In the genomic region with DNA sequence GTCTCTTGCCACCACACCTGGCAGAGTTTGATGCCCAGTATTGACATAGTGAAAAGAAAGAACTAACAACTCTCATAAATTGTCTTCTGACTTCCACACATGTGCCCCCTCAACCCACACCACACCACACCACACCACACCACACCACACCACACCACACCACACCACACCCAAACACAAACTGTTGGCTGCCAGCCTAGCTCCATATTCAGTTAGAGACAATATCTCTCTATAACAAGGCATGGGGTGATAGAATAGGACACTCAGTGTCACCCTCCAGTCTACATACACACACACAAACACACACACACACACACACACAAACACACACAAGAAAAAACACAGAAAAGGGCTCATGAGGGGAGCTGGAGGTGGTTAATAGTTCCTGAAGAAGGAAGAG, we compare ENCODE assay signal across 20 mouse cellular contexts. TPM values are rescaled to one million over a fixed set of nuclear protein-coding genes. Genes with fewer than 3 reads are reported as not detected.
DNase-seq lines count a peak whose midpoint lies in the region; ATAC-seq and TF ChIP-seq lines count a peak whose summit lies in the region.
"Had no signal": no experiment of that assay in that cellular context is flagged by ENCODE, and none has a peak within 500 bp of the region (broad histone marks: within the 10 kb centered on the region; RNA-seq: fewer than 3 reads in every experiment).

No protein-coding gene starts in this region.

- no peak for TF ChIP-seq RAD21 in MEL (IDR thresholded peaks at IDR 0.05; ENCODE audit: low read depth, low read length)

- H3K36me3 ChIP-seq in midbrain, embryonic 16.5 days (ENCODE audit: control insufficient read depth, insufficient read depth, low read length): no peaks in the 10 kb centered on the region
- no peaks in the 10 kb centered on the region for H3K36me3 ChIP-seq in midbrain, embryonic 13.5 days
- H3K36me3 ChIP-seq in MEL (ENCODE audit: control insufficient read depth in 1 of 2, insufficient read depth in 2 of 2, low read length in 2 of 2): peaks cover 0 to 17% of the 10 kb centered on the region in 2 experiments; a peak in 2 of 4 replicates
- H3K36me3 ChIP-seq in kidney, embryonic 16.5 days (ENCODE audit: insufficient read depth, low read length): no peaks in the 10 kb centered on the region
- H3K36me3 ChIP-seq: embryonic facial prominence, embryonic 10.5 days; embryonic facial prominence, embryonic 12.5 days; forebrain, embryonic 15.5 days had no signal

- H3K27me3 ChIP-seq in midbrain, embryonic 16.5 days (ENCODE audit: control insufficient read depth, insufficient read depth, low read depth, low read length): no peaks in the 10 kb centered on the region
- H3K27me3 ChIP-seq in midbrain, embryonic 13.5 days: no peaks in the 10 kb centered on the region
- no peaks in the 10 kb centered on the region for H3K27me3 ChIP-seq in MEL (ENCODE audit: control insufficient read depth in 1 of 2, insufficient read depth in 2 of 2, low read length in 2 of 2)
- no peaks in the 10 kb centered on the region for H3K27me3 ChIP-seq in kidney, embryonic 16.5 days (ENCODE audit: insufficient read depth, low read length)
- H3K27me3 ChIP-seq: embryonic facial prominence, embryonic 12.5 days; forebrain, embryonic 13.5 days; forebrain, embryonic 15.5 days; Patski had no signal

- peak in 1 of 2 experiments; percentile 70; a peak in 3 of 4 replicates for TF ChIP-seq EP300 in MEL (IDR thresholded peaks at IDR 0.05; ENCODE audit: low read depth in 1 of 2, low read length in 2 of 2)

- no peaks in the 10 kb centered on the region for H3K79me2 ChIP-seq in MEL (ENCODE audit: control insufficient read depth, insufficient read depth, low read length, poor library complexity)

- no peak for ATAC-seq in midbrain, embryonic 16.5 days
- ATAC-seq in midbrain, embryonic 13.5 days: no peak
- no peak for ATAC-seq in kidney, embryonic 16.5 days (ENCODE audit: low FRiP score, low TSS enrichment)
- ATAC-seq: activated CD4-positive, CD25-positive, alpha-beta regulatory T cell, adult 4 months; forebrain, embryonic 13.5 days; forebrain, embryonic 15.5 days; Patski had no signal

- TF ChIP-seq POLR2A in MEL (IDR thresholded peaks at IDR 0.05; ENCODE audit: control insufficient read depth in 1 of 2, insufficient read depth in 1 of 2, low read depth in 1 of 2, low read length in 2 of 2, poor library complexity in 1 of 2): no peak

- TF ChIP-seq CTCF in MEL (IDR thresholded peaks at IDR 0.05 in 2 of 3, conservative IDR thresholded peaks at IDR 0.05 in 1 of 3; ENCODE audit: control insufficient read depth in 1 of 3, insufficient read depth in 1 of 3, low read depth in 2 of 3, low read length in 3 of 3, poor library complexity in 1 of 3, severe bottlenecking in 1 of 3): no peak

- H3K4me2 ChIP-seq in midbrain, embryonic 16.5 days (ENCODE audit: low read length): no peak overlapping the region
- no peak overlapping the region for H3K4me2 ChIP-seq in midbrain, embryonic 13.5 days (replicated peaks)
- H3K4me2 ChIP-seq in kidney, embryonic 16.5 days (replicated peaks; ENCODE audit: low read depth, low read length): no peak overlapping the region
- H3K4me2 ChIP-seq: embryonic facial prominence, embryonic 12.5 days; forebrain, embryonic 13.5 days; forebrain, embryonic 15.5 days had no signal

- no peak overlapping the region for H3K9ac ChIP-seq in midbrain, embryonic 16.5 days (ENCODE audit: low read depth, low read length)
- no peak overlapping the region for H3K9ac ChIP-seq in midbrain, embryonic 13.5 days (replicated peaks)
- no peak overlapping the region for H3K9ac ChIP-seq in MEL (ENCODE audit: control insufficient read depth, low read depth, low read length, poor library complexity, severe bottlenecking)
- no peak overlapping the region for H3K9ac ChIP-seq in kidney, embryonic 16.5 days (replicated peaks; ENCODE audit: low read length)
- H3K9ac ChIP-seq: embryonic facial prominence, embryonic 12.5 days; forebrain, embryonic 13.5 days; forebrain, embryonic 15.5 days had no signal

- H3K27ac ChIP-seq in midbrain, embryonic 16.5 days (ENCODE audit: low read length): peak overlapping the region; percentile 66
- no peak overlapping the region for H3K27ac ChIP-seq in midbrain, embryonic 13.5 days
- no peak overlapping the region for H3K27ac ChIP-seq in MEL (ENCODE audit: control insufficient read depth, low read depth, low read length)
- no peak overlapping the region for H3K27ac ChIP-seq in kidney, embryonic 16.5 days (ENCODE audit: low read length)
- H3K27ac ChIP-seq: embryonic facial prominence, embryonic 10.5 days; embryonic facial prominence, embryonic 12.5 days; forebrain, embryonic 13.5 days; forebrain, embryonic 15.5 days had no signal

- H3K4me3 ChIP-seq in midbrain, embryonic 16.5 days (ENCODE audit: low read depth, low read length): no peak overlapping the region
- no peak overlapping the region for H3K4me3 ChIP-seq in midbrain, embryonic 13.5 days (replicated peaks)
- no peak overlapping the region for H3K4me3 ChIP-seq in MEL (ENCODE audit: control insufficient read depth in 1 of 2, insufficient read depth in 1 of 2, low read depth in 2 of 2, low read length in 2 of 2)
- no peak overlapping the region for H3K4me3 ChIP-seq in kidney, embryonic 16.5 days (ENCODE audit: low read length)
- H3K4me3 ChIP-seq: embryonic facial prominence, embryonic 10.5 days; embryonic facial prominence, embryonic 12.5 days; forebrain, embryonic 13.5 days; forebrain, embryonic 15.5 days had no signal

- H3K4me1 ChIP-seq in midbrain, embryonic 16.5 days (ENCODE audit: control insufficient read depth, insufficient read depth, low read length): peaks cover 6% of the 10 kb centered on the region; the same call in 1 of the 2 replicates
- no peaks in the 10 kb centered on the region for H3K4me1 ChIP-seq in midbrain, embryonic 13.5 days (replicated peaks)
- H3K4me1 ChIP-seq in MEL (ENCODE audit: control insufficient read depth in 1 of 2, insufficient read depth in 2 of 2, low read length in 2 of 2): peaks cover 8 to 26% of the 10 kb centered on the region in 2 experiments
- H3K4me1 ChIP-seq in kidney, embryonic 16.5 days (ENCODE audit: insufficient read depth, low read length): no peaks in the 10 kb centered on the region
- H3K4me1 ChIP-seq: embryonic facial prominence, embryonic 10.5 days; embryonic facial prominence, embryonic 12.5 days; forebrain, embryonic 13.5 days; forebrain, embryonic 15.5 days had no signal

- peak; percentile 49 for DNase-seq in heart, adult 11 months
- DNase-seq in heart, postnatal 4 days: no peak
- peak; percentile 60 for DNase-seq in MEL (ENCODE audit: low read depth, low spot score)
- DNase-seq: adrenal gland, adult 8-10 months; adrenal gland, postnatal 14 days; adrenal gland, postnatal 36 days; cerebellum, adult 11-12 months; cerebellum, adult 2 months; cerebellum, adult 9-10 months; cerebellum, postnatal 10 days; cerebellum, postnatal 25 days had no signal

- H3K9me3 ChIP-seq in midbrain, embryonic 16.5 days (replicated peaks; ENCODE audit: control insufficient read depth, low read length, poor library complexity, severe bottlenecking): no peaks in the 10 kb centered on the region
- H3K9me3 ChIP-seq in midbrain, embryonic 13.5 days: no peaks in the 10 kb centered on the region; the same call in 1 of the 2 replicates
- no peaks in the 10 kb centered on the region for H3K9me3 ChIP-seq in MEL (replicated peaks; ENCODE audit: insufficient read depth, low read length)
- no peaks in the 10 kb centered on the region for H3K9me3 ChIP-seq in kidney, embryonic 16.5 days (ENCODE audit: low read length)
- H3K9me3 ChIP-seq: embryonic facial prominence, embryonic 10.5 days; embryonic facial prominence, embryonic 12.5 days; forebrain, embryonic 13.5 days; forebrain, embryonic 15.5 days had no signal

TF ChIP-seq in MEL, 35 proteins besides CTCF, POLR2A, EP300 and RAD21 (continues in another document):
- TF ChIP-seq ELF1 (IDR thresholded peaks at IDR 0.05; ENCODE audit: low read depth, low read length) (no peak), GABPA (IDR thresholded peaks at IDR 0.05; ENCODE audit: low read depth, low read length) (no peak)

RNA-seq across cellular contexts. Expression of gene Rem2, which starts 12.4 kb away (rescaled TPM):
- total RNA-seq in heart, postnatal 4 days (2021): under 1 TPM; 0.14 to 0.23 TPM
- polyA plus RNA-seq in midbrain, embryonic 16.5 days (2015; fragmentation: Nextera tagmentation; extraction: Ambion mirVana): 46.0 and 48.9 TPM in 2 replicates
- polyA plus RNA-seq in midbrain, embryonic 13.5 days (2015; fragmentation: Nextera tagmentation; extraction: Ambion mirVana): 44.3 and 52.3 TPM in 2 replicates
- 28.6 and 38.8 TPM in 2 replicates for total RNA-seq in MEL (2012; rRNA removed)
- 1 to 10 TPM in 1 of 2 experiments, not detected in 1; 4.8 TPM for polyA plus RNA-seq in MEL (2012; ENCODE audit: insufficient read depth in 1 of 2, insufficient read length in 2 of 2, low read depth in 1 of 2, low replicate concordance in 2 of 2, missing spikeins in 1 of 2)
- 6.7 and 7.4 TPM in 2 replicates for polyA plus RNA-seq in kidney, embryonic 16.5 days (2015; fragmentation: Nextera tagmentation; extraction: Ambion mirVana)

RNA-seq across cellular contexts. Expression of gene Lrp10, which starts 24.4 kb away (rescaled TPM):
- total RNA-seq in heart, postnatal 4 days (2021): 10 to 100 TPM; 81.3 to 81.5 TPM
- polyA plus RNA-seq in midbrain, embryonic 16.5 days (2015; fragmentation: Nextera tagmentation; extraction: Ambion mirVana): 26.9 and 28.2 TPM in 2 replicates
- polyA plus RNA-seq in midbrain, embryonic 13.5 days (2015; fragmentation: Nextera tagmentation; extraction: Ambion mirVana): 22.3 and 27.5 TPM in 2 replicates
- total RNA-seq in MEL (2012; rRNA removed): 53.6 and 55.4 TPM in 2 replicates
- 100 to 1,000 TPM in 1 of 2 experiments, not detected in 1; 110 TPM for polyA plus RNA-seq in MEL (2012; ENCODE audit: insufficient read depth in 1 of 2, insufficient read length in 2 of 2, low read depth in 1 of 2, low replicate concordance in 2 of 2, missing spikeins in 1 of 2)
- 58.8 and 65.1 TPM in 2 replicates for polyA plus RNA-seq in kidney, embryonic 16.5 days (2015; fragmentation: Nextera tagmentation; extraction: Ambion mirVana)

RNA-seq across cellular contexts. Expression of gene Prmt5, which starts 29.0 kb away (rescaled TPM):
- 10 to 100 TPM; 36.2 to 36.5 TPM for total RNA-seq in heart, postnatal 4 days (2021)
- 105 and 106 TPM in 2 replicates for polyA plus RNA-seq in midbrain, embryonic 16.5 days (2015; fragmentation: Nextera tagmentation; extraction: Ambion mirVana)
- polyA plus RNA-seq in midbrain, embryonic 13.5 days (2015; fragmentation: Nextera tagmentation; extraction: Ambion mirVana): 101 and 107 TPM in 2 replicates
- total RNA-seq in MEL (2012; rRNA removed): 170 and 192 TPM in 2 replicates
- 100 to 1,000 TPM in 1 of 2 experiments, not detected in 1; 167 TPM for polyA plus RNA-seq in MEL (2012; ENCODE audit: insufficient read depth in 1 of 2, insufficient read length in 2 of 2, low read depth in 1 of 2, low replicate concordance in 2 of 2, missing spikeins in 1 of 2)
- polyA plus RNA-seq in kidney, embryonic 16.5 days (2015; fragmentation: Nextera tagmentation; extraction: Ambion mirVana): 102 and 108 TPM in 2 replicates

RNA-seq across cellular contexts. Expression of gene Mmp14, which starts 56.9 kb away (rescaled TPM):
- 100 to 1,000 TPM; 129 to 131 TPM for total RNA-seq in heart, postnatal 4 days (2021)
- polyA plus RNA-seq in midbrain, embryonic 16.5 days (2015; fragmentation: Nextera tagmentation; extraction: Ambion mirVana): 43.5 and 43.9 TPM in 2 replicates
- 50.1 and 55.9 TPM in 2 replicates for polyA plus RNA-seq in midbrain, embryonic 13.5 days (2015; fragmentation: Nextera tagmentation; extraction: Ambion mirVana)
- 19.4 and 20.1 TPM in 2 replicates for total RNA-seq in MEL (2012; rRNA removed)
- 10 to 100 TPM in 1 of 2 experiments, not detected in 1; 29.9 TPM for polyA plus RNA-seq in MEL (2012; ENCODE audit: insufficient read depth in 1 of 2, insufficient read length in 2 of 2, low read depth in 1 of 2, low replicate concordance in 2 of 2, missing spikeins in 1 of 2)
- 152 and 156 TPM in 2 replicates for polyA plus RNA-seq in kidney, embryonic 16.5 days (2015; fragmentation: Nextera tagmentation; extraction: Ambion mirVana)
